Mouse (Mus musculus) embryonic fibroblast, embryonic 13.5 days (primary cell): ENCODE data around the gene Slc9a9. TPM values are rescaled to one million over a fixed set of nuclear protein-coding genes. Genes with fewer than 3 reads are reported as not detected.

Source experiments
- H3K27ac ChIP-seq: 2 replicates; pipeline ENCODE4 v1.5.1; 2012; ENCODE audit warnings: low read length, control low read depth, inconsistent platforms; ENCODE audit not compliant: insufficient read depth
- H3K4me1 ChIP-seq: 2 replicates; pipeline ENCODE4 v1.6.1; 2011; ENCODE audit warnings: low read length; ENCODE audit not compliant: control insufficient read depth, insufficient read depth
- H3K4me3 ChIP-seq: 2 replicates; pipeline ENCODE4 v1.5.1; 2011; ENCODE audit warnings: mild to moderate bottlenecking, control low read depth, low read length; ENCODE audit not compliant: insufficient read depth
- CTCF ChIP-seq: IDR thresholded peaks from 2 replicates; pipeline ENCODE4 v1.5.1; 2011; ENCODE audit warnings: mild to moderate bottlenecking, control low read depth, low read length, moderate library complexity, borderline replicate concordance; ENCODE audit not compliant: insufficient read depth
- POLR2A ChIP-seq: IDR thresholded peaks from 2 replicates; pipeline ENCODE4 v1.6.1; 2011; ENCODE audit warnings: low read depth, mild to moderate bottlenecking, control low read depth, low read length, moderate library complexity
- polyA plus RNA-seq: library from polyadenylated mRNA; stranded (reverse); fragments of >200 nt; gene quantifications from 2 replicates; pipeline ENCODE4 v1.2.4, GENCODE M21; 2011; ENCODE audit warnings: low read depth; ENCODE audit not compliant: missing spikeins, insufficient read length

Gene Slc9a9
- polyA plus RNA-seq, 1 experiment, result 7.7 TPM

GRCm38 (mm10) chr9:95034140-95034970 lies 364.6 kb downstream of the Slc9a9 start:
- no peak overlapping the region for H3K4me3 ChIP-seq
- H3K4me1 ChIP-seq, result no peaks in the 10 kb centered on the region
- H3K27ac ChIP-seq, result no peak overlapping the region
- TF ChIP-seq CTCF (no peak), POLR2A (no peak)

DNA sequence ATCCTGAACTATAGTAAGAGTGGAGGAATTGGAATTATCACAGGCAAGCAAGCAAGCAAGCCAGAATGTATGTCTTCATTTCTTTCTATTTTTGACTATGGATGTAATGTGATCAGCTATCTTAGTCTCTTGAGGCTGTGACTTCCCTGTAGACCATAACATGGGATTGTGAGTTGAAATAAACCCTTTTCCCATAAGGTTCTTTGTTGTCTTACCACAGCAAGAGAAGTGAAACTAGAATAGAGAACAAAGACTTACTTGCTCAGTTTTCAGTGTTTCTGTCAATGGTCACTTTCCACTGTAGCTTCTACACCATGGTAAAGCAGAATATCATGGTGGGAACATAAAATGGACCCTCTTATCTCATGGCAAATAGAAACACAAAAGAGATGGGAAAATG lies 366.5 kb downstream of the Slc9a9 start:
- Histone ChIP-seq H3K4me1 (no peaks in the 10 kb centered on the region), H3K4me3 (no peak overlapping the region), H3K27ac (no peak overlapping the region)
- TF ChIP-seq CTCF, result no peak
- TF ChIP-seq POLR2A, result no peak

- H3K4me3 ChIP-seq, result no peak overlapping the region
- H3K4me1 ChIP-seq, result no peaks in the 10 kb centered on the region
- TF ChIP-seq CTCF (no peak), POLR2A (no peak)
- no peak overlapping the region for H3K27ac ChIP-seq
Measured at GRCm38 (mm10) chr9:95042420-95042819, 372.7 kb downstream of the Slc9a9 start.

DNA sequence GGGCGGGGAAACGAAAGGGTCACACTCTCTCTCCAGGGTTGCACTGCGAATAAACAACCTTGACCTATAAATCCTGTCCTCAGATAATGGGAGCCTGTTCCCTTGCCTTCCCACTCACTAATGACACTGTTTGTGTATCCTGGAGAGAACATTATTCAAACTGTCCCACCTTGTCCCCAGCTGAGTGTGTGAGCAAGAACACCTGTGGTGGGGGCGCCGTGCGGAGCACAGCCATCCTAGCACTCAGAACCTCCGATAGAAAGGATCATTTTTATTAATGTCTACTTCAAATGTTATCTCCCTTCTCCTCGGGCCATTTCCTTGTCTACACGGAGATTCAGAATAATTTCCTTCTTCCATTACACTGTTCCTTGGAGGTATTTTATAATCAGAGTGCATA lies 382.5 kb downstream of the Slc9a9 start:
- TF ChIP-seq CTCF (no peak), POLR2A (no peak)
- no peaks in the 10 kb centered on the region; the same call in 1 of the 2 replicates for H3K4me1 ChIP-seq
- H3K27ac ChIP-seq, result no peak overlapping the region
- no peak overlapping the region for H3K4me3 ChIP-seq

- Histone ChIP-seq H3K4me1 (no peaks in the 10 kb centered on the region; the same call in 1 of the 2 replicates), H3K27ac (no peak overlapping the region), H3K4me3 (no peak overlapping the region)
- no peak for TF ChIP-seq POLR2A
- no peak for TF ChIP-seq CTCF
Measured at GRCm38 (mm10) chr9:95053183-95053582, 383.5 kb downstream of the Slc9a9 start.

DNA sequence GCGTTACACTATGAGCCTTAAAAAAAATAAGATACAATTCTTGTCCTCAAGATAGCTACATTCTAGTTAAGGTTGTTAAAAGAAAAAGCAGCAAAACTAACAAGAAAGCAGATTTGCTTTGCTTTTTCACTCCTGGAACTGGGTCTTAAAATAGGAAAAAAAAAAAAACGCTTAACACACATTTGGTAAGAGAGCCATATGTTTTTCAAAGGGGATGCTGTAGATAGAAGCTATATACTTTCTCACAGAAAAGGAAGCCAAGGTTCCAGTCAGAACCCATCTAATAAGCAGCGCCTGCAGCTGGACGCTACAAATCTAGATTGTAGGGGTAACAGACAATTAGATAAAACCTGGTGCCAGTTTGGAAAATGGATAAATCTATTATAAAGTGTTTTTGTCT lies 386.1 kb downstream of the Slc9a9 start:
- no peak overlapping the region for H3K27ac ChIP-seq
- H3K4me3 ChIP-seq, result no peak overlapping the region
- H3K4me1 ChIP-seq, result no peaks in the 10 kb centered on the region; the same call in 1 of the 2 replicates
- no peak for TF ChIP-seq POLR2A
- no peak for TF ChIP-seq CTCF

- no peaks in the 10 kb centered on the region; the same call in 1 of the 2 replicates for H3K4me1 ChIP-seq
- H3K27ac ChIP-seq, result no peak overlapping the region
- no peak for TF ChIP-seq POLR2A
- no peak for TF ChIP-seq CTCF
- no peak overlapping the region for H3K4me3 ChIP-seq
Measured at GRCm38 (mm10) chr9:95060702-95061101, 391.0 kb downstream of the Slc9a9 start.

- TF ChIP-seq POLR2A, result no peak
- TF ChIP-seq CTCF, result no peak
- Histone ChIP-seq H3K4me3 (no peak overlapping the region), H3K4me1 (no peaks in the 10 kb centered on the region), H3K27ac (no peak overlapping the region)
Measured at GRCm38 (mm10) chr9:95067037-95067436, 397.3 kb downstream of the Slc9a9 start.

- TF ChIP-seq CTCF (no peak), POLR2A (no peak)
- H3K27ac ChIP-seq, result no peak overlapping the region
- H3K4me3 ChIP-seq, result no peak overlapping the region
- no peaks in the 10 kb centered on the region for H3K4me1 ChIP-seq
Measured at GRCm38 (mm10) chr9:95068466-95068865, 398.8 kb downstream of the Slc9a9 start.

DNA sequence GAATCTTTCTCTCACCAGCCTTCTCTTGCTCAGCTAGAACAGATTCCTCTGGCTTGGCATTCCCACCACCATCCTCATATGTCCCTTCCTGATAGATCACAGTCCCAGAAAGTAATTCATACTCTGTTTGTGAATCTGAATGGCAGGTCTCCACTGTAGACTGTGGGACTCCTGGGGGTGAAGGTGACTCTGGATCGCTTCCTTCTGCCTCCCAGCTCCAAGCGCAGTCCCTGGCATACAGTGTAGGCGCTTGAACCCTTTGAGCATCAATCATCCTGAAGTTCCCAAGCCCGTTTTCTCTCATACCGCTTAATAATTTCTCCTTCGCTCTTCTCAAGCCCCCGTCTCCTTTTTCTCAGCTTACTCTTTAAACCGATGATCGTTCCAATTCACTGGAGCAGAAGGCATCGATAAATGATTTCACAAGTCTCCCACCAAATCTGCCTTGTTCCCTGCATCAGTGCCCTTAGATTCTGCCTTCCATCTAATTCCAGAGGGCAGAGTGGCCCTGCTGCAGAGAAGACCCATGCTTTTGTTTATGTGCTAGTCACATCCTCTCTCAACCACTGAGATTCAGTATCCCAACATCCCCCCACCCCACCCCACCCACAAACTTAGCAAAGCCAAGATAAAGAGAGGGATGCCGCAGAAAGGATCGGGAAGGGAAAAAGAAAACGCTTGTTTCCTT lies 401.3 kb downstream of the Slc9a9 start:
- no peak overlapping the region for H3K4me3 ChIP-seq
- H3K4me1 ChIP-seq, result no peaks in the 10 kb centered on the region
- H3K27ac ChIP-seq, result no peak overlapping the region
- no peak for TF ChIP-seq POLR2A
- no peak for TF ChIP-seq CTCF
